Mouse (Mus musculus): ENCODE measurements at regions not wholly inside any gene's neighbourhood (a gene's known extent, or its start where the extent isn't known, plus 50 kb on each side); places are given as distances from the start of the nearest gene placed in this dataset.

DNA sequence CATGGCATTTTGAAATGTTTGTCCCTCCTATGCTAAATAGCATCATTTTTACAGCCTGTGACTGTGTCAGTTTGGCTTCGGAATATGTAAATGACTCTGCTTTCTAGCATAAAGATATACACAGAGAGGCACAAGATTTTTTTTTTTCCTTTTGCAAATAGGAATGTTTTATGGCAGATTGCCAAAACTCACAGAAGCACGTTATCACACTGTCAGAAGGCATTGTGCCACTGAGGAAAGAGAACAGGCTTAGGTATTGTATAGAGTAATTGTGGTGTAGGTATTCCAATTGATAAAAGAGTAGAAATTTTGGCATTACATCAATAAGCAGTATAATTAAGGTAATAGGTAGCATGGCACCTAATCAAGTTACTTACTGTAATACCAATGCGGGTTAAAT lies 988.5 kb upstream of the Tenm2 start:
- DNase-seq (ENCODE audit: low spot score in 2 of 2): no peak

GRCm38 (mm10) chr11:38203347-38203746 lies 967.6 kb upstream of the Tenm2 start:
- no peak for DNase-seq (ENCODE audit: low spot score in 2 of 2)

- no peak for DNase-seq (ENCODE audit: low spot score in 2 of 2)
These were observed 965.5 kb upstream of the Tenm2 start for GRCm38 (mm10) chr11:38201136-38201741.

DNA sequence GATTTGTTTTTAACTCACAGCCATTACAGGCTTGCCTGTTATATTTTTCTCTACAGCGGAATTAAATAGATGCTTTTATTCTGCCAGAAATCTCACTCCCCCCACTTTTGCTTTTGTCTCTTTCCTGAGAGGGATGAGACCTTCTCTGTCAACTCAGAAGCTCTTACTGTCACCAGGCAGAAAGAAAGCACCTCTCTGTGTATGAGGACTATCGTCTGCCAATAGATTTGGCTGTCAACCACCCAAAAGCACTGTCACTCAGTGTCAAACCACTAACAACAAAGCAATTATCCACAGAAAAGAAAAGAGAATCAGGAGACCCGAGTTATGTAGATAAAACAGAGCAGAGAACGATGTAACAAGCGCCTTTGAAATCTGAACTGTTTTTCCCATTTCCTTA lies 958.0 kb upstream of the Tenm2 start:
- DNase-seq (ENCODE audit: low spot score in 2 of 2): peak; percentile 29 to 57

- DNase-seq (ENCODE audit: low spot score in 2 of 2): no peak
These were observed 956.3 kb upstream of the Tenm2 start for GRCm38 (mm10) chr11:38191895-38192547.

- DNase-seq (ENCODE audit: low spot score in 2 of 2): no peak
These were observed 955.7 kb upstream of the Tenm2 start for GRCm38 (mm10) chr11:38191437-38191836.

- peak in 1 of 2 experiments; percentile 48 for DNase-seq (ENCODE audit: low spot score in 2 of 2)
These were observed 935.0 kb upstream of the Tenm2 start for GRCm38 (mm10) chr11:38170721-38171120.

- no peak for DNase-seq (ENCODE audit: low spot score in 2 of 2)
These were observed 922.5 kb upstream of the Tenm2 start for GRCm38 (mm10) chr11:38158310-38158709.

DNA sequence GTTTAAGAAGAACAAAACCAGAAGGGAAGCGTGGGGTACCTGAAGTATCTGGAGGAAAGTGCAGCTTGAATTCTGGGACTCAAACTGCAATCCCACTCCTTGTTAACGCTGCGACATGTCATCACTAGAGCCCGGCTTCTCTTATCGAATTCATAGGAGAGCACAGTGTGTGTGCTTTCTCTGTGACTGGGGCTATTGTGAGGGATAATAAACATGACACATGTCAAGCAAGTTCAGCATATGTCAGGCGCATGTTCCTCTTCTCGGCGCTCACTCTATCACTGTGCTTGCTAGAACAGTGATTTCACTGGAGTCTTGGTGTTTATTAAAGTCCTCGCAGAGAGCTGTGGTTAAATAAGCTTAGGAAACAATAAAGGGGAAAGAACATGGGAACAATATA lies 921.2 kb upstream of the Tenm2 start:
- no peak for DNase-seq (ENCODE audit: low spot score in 2 of 2)

GRCm38 (mm10) chr11:38155706-38156105 lies 919.9 kb upstream of the Tenm2 start:
- no peak for DNase-seq (ENCODE audit: low spot score in 2 of 2)

DNA sequence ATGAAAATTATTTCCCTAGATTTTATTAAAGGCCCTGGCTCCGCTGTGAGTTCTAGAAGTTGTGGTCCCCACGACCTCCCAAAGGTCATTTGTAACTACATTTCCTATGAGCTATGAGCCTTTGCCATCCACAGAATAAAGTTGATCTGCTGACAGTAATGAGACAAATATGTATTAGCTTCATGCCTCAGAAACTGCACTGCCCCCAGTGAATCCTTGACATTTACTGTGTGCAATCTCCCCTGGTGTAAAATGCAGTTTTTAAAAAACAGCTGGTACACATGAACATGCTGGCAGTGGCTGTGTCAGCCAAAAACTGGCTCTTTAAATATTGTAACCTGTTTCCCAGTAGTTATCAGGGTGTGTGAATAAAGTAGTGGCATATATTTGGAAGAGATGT lies 907.7 kb upstream of the Tenm2 start:
- no peak for DNase-seq (ENCODE audit: low spot score in 2 of 2)

GRCm38 (mm10) chr11:38128851-38129250 lies 893.1 kb upstream of the Tenm2 start:
- DNase-seq (ENCODE audit: low spot score in 2 of 2): no peak

DNA sequence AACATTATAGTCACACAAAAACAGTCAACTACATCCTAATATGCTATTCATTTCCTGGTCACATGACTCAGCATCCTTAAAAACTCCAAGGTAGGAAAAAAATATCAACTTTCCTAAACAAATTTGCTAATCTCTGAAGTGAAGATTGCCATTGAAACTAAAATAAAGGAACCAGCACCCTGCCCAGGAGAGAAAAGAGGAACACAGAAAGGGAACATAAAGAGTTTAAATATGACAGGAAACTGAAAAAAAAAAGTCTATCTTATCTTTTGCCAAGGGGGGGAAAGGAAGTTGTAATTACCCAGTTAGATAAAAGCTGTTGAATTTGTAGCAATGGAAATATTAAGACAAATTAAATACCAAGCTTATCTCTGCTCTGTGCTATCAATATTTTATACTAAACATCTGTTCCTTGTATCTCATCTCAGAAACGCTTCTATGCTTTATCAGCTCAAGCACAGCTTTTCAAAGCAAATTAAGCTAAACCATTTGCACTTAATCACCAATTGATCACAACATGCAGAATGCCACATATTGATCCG lies 888.1 kb upstream of the Tenm2 start:
- no peak for DNase-seq (ENCODE audit: low spot score in 2 of 2)

DNA sequence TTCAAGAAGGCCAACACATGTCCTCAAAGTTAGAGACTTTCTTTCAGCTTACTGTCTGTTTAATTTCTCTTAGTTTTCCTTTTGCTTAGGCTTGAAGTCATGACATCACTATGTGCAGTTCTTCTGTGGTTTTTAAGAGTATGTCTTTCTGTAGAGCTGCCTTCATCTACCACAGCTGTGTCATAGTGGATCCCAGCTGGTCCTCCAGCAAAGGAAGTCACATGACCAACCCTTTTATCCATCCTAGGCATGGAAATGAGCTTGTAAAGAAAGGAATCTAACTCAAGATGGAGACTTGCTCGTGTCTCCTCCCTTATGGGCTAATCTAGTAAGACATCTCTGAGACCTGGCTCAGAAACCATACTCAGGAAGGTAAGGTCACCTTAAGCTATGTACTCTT lies 886.7 kb upstream of the Tenm2 start:
- DNase-seq (ENCODE audit: low spot score in 2 of 2): no peak

- no peak for DNase-seq (ENCODE audit: low spot score in 2 of 2)
These were observed 885.4 kb upstream of the Tenm2 start for GRCm38 (mm10) chr11:38121051-38121616.

DNA sequence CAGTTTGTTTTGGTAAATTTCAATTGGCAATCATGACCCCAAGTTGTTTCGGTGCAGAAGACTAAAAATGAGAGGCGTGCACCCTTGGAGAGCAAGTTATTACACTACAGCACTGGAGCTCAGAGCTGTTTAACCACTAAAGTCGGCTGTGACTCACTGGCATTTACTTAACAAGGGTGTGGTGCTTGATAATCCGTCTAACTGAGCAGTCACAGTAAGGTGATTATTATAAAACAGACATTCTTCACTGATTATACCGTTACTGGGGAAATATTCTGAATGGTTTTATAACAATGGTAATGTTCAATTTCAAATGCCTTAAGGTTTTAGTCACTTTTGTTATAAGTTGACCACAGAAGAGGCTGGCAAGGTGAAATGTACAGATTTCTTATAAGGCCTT lies 882.0 kb upstream of the Tenm2 start:
- no peak for DNase-seq (ENCODE audit: low spot score in 2 of 2)

GRCm38 (mm10) chr11:38092202-38092601 lies 856.4 kb upstream of the Tenm2 start:
- DNase-seq (ENCODE audit: low spot score in 2 of 2): no peak

DNA sequence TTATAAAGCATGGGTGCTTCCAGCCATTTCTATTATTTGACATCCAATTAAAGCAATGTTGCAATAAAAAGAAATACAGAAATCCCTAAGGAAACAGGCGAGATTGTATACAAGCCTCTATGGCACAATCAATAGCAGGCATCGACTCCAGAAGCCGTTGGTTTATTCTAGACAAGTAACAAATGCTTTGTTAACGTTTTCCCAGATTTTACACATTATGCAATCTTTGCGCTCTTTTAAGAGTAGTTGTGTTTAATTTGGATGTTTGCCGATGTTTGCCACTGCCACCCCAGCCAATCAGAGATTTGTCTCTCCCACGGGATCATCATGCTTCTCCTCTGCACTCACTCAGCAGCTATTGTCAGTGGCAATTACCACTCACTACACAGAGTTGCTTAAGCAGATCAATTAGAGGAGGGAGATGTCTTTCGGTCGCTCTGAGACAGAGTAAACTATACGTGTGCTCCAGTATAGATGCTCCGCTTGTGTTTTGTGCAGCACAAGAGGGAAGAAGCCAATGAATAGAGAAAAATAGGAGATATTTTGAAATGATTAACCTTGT lies 839.5 kb upstream of the Tenm2 start:
- DNase-seq (ENCODE audit: low spot score in 2 of 2): no peak

- DNase-seq (ENCODE audit: low spot score in 2 of 2): no peak
These were observed 833.9 kb upstream of the Tenm2 start for GRCm38 (mm10) chr11:38069635-38070034.

GRCm38 (mm10) chr11:38067682-38068081 lies 831.9 kb upstream of the Tenm2 start:
- DNase-seq (ENCODE audit: low spot score in 2 of 2): no peak

DNA sequence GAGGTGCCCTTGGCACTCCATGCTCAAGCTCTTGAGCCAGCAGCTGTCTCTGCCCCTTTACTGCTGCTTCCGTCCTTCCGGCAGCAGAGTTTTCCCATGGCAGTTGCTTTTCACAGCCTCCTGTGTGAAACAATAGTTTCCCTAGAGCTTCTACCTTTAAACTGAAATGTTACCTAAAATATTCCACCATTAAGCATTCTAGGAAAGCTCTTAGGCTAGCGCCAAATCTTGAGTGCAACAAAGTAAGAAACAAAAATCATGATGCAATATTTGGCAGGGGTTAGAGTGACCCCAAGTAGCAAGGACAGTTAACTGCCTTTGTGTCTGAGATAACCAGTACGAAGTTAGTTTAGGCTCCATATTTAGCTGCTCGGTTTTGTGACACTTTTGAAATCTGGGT lies 830.3 kb upstream of the Tenm2 start:
- DNase-seq (ENCODE audit: low spot score in 2 of 2): no peak

DNA sequence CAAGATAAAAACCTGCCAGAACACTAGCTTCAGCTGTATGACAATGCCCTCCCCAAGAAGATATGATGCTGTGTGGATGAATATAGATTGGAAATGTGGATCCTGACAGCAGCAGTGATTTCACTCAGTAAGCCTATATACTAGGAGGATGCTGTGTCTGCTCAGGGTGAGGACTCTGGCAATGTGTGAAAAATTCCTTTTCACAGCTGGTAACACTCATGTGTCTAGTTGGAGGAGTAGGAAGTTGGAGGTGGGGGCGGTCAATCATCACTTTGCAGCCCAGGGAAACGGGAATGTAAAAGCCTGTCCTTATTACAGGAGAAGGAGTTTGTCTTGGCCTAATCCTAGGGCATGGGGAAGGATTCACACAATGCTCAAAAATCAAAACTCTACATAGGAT lies 824.3 kb upstream of the Tenm2 start:
- DNase-seq (ENCODE audit: low spot score in 2 of 2): no peak
